Mouse (Mus musculus) cerebral cortex, adult 2 months (tissue): Measurements from ENCODE around the gene Krt14.

ENCODE experiments used
- WGBS: fragments of 180-500 bp; shearing (Covaris S2); methylation state at CpG from one replicate; pipeline ENCODE4 v1.1.7; 2018; 5-methylcytosine and 5-hydroxymethylcytosine counted together

The Krt14 gene

DNA sequence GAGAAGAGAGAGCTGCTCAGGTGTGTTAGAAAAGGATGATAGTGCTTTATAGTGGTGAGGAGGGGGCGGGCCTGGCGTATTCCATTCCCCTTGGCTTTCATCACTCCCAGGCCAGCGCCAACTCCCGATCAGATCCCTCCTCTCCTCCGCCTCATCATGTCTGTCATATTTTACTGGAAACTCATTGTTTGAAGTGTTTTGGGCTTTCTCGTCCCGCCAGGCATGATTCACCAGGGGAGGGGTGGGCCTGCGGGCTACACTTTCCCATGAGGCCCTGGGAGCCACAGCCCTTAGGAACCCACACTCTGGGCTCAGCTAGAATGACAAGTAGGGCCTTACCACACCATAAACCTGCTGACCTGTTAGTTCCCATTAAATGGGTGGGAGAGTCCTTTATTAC, at the start of gene Krt14:
Krt14 (minus strand) TSS at position 51 of the 400 bp plus-strand sequence.
- 81% methylated on average over 8 of the region's 8 CpGs for WGBS

DNA sequence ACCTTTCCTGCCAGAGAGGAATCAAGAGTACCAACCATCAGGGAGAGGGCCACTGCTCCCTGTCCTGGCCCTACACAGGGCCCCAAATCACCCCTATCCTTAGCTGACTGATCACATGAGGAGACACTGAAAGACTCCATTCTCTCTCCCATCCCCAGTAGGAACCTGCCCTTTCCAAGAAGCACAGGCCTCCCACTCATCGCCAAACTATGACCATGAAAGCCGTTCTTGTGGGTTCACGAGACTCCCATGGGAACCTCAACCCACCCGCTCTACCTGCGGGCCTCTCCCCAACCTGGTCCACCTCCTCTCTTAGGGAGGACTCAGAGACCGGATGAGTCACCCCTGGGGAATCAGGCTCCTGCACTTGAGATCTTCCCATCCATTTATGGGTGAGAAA, 48.2 kb upstream of the Krt14 start:
- WGBS = 91% methylated on average over 6 of the region's 6 CpGs

DNA sequence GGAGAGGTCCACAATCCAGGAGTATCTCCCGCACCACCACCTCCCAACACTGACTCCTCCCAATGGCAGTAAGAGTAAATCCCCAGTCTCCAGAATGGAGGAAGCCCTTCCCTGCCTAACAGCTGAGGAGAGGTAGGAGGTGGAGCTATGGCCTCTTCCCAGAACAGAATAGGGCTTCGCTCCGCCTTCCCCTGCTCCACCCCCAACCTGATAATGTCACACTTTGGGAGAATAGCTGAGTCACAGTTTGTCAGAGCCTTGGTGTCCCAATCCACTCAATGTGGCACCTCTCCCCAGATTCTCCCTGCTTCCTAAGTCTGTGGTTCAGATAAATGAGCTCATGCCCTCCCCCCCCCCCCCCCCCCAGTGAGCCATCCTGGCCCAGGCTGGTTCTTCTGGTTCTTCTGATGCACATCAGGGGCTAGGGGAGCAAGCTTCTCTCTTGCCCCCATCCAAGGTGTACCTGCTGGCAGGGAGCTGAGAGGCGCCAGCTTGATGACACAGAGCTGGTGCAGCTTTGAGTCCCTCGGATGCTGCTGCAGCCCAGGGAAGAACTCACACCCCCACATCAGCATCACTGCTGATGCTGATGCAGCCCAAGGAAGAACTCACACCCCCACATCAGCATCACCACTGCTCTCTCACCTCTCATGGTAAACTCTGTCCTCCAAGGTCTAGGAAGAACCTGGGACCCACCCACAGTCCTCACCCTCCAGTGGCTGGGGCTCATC, 47.2 kb upstream of the Krt14 start:
- WGBS = 55% methylated on average over 5 of the region's 5 CpGs

DNA sequence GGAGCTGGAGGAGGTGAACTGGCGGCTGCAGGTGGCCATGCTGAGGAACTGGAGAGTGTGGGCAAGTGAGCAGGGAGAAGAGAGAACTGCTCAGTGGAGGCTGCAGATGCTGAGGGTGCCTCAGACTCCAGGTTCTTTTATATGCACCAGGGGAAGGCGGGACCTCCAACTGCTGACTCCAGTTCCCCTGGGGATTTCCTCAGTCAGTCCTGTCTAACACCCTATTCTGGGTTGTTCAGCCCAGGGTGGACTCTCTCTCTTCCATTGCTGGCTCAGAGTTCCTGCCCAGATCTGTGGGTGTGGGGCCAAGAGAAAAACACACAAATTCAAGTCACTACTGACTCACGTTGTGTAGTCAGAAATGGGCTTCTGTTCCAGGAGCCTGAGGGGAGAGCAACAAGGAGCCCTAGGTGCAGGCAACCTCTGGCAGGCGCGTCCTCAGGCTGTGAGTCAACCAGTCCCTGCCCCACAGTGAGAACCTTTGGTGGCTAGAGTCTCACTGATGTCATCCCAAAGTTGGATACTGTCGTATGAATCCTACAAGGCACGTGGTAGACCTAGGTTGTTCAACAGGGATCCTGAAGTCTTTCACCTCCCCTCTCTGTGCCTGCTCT, 41.6 kb upstream of the Krt14 start, which contains the start of gene Krt16:
Krt16 (minus strand) TSS at position 51 of the 614 bp plus-strand sequence.
- 82% methylated on average over 7 of the region's 7 CpGs for WGBS

DNA sequence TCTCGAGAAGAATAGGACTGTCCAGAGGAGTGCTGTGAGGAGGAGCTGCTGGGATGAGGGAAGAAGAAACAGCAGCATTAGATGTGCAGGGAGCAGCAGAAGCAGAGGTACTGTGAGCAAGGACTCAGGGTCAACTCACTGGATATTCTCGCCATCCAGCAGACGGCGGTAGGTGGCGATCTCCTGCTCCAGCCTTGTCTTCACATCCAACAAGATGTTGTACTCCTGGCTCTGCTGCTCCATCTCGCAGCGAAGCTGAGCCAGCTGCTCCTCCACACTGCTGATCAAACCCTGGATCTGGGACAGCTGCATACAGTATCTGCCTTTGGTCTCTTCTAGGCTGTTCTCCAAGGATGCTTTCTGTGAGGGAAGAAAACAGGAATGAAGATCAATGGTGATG, 39.1 kb upstream of the Krt14 start:
- 60% methylated on average over 7 of the region's 7 CpGs for WGBS

DNA sequence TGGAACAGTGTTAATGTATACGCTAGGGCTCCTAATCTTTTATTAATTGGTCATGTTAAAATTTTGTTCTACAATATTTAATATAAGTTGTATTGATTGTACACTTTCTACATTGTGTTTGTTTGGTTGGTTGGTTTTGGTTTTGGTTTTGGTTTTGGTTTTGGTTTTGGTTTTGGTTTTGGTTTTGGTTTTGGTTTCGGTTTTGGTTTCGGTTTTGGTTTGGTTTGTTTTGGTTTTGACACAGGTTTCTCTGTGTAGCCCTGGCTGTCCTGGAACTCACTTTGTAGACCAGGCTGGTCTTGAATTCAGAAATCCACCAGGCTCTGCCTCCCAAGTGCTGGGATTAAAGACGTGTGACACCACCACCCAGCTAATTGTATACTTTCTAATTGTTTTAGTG, 32.9 kb upstream of the Krt14 start:
- WGBS = 90% methylated on average over 4 of the region's 4 CpGs

DNA sequence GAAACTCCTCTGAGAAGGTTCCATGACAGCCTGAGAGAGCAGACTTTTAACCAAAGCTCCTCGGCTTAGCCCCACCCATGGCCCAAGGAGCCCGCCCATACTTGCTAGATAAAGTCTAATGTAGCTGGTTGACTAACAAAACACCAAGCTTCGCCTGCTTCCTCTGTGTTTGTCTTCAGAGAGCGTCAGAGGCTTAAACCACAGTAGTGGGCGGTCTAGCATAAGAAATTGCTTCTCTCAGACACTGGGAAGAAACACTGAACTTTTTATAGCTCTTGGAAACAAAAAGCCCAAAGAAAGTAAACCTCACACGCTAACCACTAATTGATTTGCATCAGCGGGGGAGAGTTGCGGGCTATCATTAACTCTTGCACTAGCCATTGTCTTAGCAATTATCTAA, 14.4 kb upstream of the Krt14 start:
- WGBS = 33% methylated on average over 8 of the region's 8 CpGs

DNA sequence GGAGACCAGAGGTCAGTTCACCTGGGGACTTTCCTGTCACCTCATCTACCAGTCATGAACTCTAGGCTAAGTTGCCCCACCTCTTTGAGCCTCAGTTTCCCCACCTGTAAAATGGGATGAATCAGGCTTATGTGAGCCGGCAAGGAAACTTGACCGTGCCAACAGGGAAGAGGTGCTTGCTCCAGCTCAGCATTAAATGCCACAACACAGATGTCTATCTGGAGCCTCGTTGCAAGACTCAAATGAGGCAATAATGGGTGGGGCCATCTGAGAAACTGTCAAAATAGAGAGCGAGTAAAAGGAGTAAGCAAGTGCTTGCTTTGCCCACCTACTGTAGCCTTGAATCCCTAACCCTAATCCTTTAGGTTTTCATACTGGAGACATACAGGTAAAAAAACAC, 12.0 kb upstream of the Krt14 start:
- WGBS = 81% methylated on average over 4 of the region's 4 CpGs

DNA sequence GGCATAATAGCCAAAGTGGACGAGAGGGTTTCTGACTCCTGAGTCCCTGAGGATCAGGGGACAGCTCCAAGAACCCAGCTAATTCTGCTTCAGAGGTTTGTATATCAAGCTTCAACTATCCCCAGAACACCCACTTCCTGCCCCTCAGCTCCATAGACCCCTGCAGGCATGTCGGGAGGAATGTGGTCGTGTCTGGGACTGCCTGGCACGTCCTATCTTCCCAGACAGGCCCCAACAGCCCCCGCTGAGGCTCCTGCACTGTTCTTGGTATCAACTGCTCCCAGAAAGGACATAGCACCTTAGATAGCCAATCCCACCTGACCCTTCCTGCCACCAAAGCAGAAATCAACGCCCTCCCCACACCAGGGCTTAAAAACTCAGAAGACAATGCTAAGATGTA, 1.2 kb upstream of the Krt14 start:
- 77% methylated on average over 6 of the region's 6 CpGs for WGBS

DNA sequence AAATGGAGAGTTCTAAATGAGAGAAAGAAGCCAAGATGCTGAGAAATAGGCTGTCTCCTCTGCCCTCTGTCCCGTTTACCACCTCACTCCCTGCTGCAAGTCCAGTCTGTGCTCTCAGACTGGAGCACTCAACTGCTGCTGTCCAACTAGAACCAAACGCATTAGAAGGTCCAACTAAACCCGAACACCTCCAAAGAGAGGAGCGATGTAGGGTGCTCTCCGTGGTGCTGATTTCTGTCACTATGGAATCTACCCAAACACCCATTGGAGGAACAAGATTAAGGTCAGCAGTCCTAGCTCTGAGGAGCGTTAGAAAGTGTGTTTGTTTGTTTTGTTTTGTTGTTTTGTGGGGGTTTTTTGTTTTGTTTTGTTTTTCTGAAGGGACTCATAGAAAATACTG, 3.9 kb downstream of the Krt14 start:
- 56% methylated on average over 6 of the region's 6 CpGs for WGBS

DNA sequence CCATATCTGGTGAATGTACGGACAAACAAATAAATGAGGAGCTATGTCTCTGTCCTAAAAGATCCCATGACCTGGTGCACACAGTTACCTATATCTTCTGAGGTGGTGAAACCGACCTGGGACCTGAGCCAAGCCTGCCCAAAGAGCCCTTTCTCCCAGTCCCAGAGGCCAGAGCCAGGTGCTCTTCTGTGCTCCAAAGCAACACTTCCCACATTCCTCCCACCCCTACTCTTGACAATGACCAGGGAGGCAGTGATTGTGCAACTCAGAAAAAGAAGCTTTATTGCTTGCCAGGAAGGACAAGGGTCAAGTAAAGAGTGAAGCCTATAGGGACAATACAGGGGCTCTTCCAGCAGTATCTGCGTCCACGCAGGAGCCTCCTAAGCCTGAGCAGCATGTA, 4.4 kb downstream of the Krt14 start:
- WGBS = 84% methylated on average over 4 of the region's 4 CpGs

DNA sequence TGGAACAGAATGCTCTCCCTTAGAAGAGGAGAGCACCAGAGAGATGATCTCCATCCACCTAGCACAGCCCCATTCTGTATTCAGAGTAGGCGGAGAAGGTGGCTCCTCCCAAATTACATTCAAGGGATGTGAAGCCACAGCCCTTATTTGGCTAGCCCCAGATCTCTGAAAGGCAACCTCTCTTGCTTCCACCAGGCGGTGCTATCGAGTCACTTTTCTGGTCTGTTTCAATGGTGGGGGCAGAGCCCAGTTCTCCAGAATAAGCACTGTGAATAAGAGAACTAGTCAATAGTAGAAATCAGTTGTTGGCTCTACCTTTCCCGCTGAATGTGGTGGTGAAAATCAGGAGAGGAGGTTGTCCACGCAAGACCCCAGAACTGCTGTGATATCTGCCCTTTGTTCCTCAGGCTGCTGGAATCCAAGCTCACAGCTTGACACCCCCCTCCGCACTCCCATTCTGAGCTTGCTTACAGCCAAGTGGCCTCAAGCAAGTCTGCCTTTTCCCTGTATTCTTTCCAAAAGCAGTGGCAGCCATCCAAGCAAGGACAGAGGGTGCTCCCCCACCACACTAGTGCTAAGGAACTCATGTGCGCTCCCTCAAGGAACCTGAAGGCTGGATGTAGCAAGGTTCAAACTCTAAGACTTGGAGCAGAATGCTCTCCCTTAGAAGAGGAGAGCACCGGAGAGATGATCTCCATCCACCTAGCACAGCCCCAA, 7.1 kb downstream of the Krt14 start:
- WGBS = 53% methylated on average over 8 of the region's 8 CpGs

DNA sequence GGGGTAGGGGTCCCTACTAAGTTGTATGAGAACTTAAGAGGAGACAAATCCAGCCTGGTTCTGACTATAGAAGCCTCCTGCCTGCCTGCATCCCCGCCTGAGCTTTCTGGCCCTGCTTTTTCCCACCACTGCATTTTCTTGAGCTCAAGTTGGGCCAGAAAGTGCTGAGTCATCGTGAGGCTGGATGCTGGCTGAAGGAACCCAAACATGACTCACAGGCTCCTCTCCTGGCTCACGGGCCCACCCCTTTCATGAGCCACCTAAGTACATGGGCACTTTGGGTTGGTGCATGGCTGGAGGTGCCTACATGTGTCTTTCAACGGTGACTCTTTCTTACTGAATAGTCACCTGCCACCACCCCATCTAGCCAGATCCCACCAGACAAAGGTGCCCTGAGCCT, 8.7 kb downstream of the Krt14 start:
- WGBS = 47% methylated on average over 4 of the region's 4 CpGs

DNA sequence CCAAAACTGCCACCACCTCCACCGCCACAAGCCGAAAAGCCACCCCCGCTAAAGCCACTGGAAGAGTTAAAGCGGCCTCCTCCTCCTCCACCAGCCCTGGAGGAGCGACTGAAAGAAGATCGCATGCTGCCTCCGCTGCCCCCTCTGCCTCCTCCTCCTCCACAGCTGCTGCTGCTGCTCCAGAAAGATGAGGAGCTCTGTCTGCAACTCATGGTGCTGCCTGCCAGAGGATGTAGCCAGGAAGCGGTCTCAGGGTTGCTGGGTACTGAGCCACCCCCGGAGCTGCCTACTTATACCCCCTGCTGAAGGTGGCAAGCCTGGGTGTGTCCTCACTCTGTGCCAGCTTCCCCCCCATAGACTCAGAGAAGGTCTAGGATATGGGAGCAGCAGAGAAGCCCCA, 14.4 kb downstream of the Krt14 start, which contains the start of gene Krt9:
Krt9 (minus strand) TSS at position 255 of the 400 bp plus-strand sequence.
- 37% methylated on average over 9 of the region's 9 CpGs for WGBS

DNA sequence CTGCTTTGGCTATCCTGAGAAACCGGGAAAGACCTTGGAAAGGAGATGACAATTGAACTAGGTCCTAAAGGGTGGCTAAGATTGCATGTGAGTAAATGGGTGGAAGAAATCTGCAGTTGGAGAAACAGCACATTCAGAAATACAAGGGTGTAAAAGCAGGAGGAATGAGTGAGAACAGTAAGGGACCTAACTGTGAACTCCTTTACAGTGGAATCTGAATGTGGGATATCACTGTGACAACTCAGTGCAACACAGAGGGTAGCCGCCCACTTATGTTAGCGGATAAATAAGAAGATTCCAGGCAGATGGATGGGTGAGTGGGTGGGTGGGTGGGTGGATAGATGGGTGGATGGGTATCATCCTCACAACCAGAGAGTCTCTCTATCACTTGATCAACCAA, 15.5 kb downstream of the Krt14 start:
- WGBS = 68% methylated on average over 3 of the region's 3 CpGs

DNA sequence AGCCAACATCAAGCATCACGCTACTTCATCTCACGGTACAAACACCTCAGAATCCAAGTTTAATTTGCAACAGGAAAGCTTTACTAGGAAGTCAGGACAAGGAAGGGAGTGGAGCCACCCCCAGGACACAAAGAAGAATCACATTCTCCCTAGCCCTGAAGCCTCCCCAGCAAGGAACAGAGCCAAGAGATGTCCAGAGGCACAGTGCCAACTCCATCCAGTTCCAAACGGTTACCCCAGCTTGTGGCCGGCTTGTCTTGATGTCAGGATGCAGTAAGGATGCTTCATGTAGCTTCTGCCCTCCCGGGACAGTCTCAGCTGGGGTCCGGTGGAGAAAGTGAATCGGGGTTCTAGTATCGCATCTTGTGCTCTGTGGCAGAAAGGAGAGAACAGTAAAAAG, 20.6 kb downstream of the Krt14 start:
- 78% methylated on average over 8 of the region's 8 CpGs for WGBS

DNA sequence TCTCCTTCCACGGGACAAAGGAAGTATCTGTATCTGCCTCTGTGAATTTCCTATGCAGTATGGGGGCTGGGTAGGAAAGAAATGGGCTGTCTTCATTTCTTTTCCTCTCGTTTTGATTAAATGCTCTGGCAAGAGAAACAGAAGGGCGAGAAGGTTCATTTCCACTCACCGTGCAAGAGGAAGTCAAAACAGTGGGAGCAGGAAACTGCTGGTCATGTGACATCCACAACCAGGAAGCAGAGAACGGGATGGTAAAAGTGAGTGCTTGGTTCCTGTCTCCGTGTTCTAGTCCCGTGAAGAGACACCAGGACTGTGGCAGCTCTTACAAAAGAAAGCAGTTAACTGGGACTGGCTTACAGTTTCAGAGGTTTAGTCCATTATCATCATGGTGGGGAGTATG, 25.6 kb downstream of the Krt14 start:
- WGBS = 67% methylated on average over 7 of the region's 7 CpGs

DNA sequence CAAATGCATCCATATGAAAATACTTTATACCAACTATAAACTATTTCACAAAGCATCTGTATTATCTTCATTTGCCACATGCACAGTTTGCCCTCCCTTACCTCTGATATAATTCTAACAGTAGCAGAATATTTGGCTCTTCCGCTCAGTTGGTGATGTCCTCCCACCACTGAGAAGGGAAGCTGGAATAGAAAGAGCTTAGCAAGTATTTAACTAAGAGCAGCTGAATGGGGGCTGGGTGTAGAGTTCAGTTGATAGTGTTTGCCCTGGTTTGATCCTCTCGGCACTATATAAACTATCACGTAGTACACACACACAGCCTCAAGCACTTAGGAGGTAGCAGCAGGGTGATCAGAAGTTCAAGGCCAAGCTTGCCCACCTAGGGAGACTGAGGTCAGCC, 28.1 kb downstream of the Krt14 start:
- WGBS = 40% methylated on average over 3 of the region's 3 CpGs

DNA sequence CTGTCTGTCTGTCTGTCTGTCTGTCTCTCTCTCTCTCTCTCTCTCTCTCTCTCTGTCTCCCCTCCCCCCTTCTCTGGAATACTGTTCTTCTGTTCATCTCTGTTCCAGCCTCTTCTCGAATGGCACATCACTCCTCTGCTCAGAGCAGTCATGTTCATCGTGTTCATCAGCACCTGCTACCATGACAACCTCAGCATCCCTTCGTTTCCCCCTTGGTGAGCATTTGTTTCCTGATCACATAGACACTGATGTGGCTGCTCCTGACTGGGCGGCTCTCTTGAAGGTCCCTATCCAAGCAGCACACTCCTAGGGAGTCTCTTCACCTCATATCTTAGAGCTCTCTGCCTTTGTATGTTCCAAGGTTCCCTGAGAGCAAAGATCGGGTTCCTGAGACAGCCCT, 29.0 kb downstream of the Krt14 start:
- 45% methylated on average over 5 of the region's 5 CpGs for WGBS

DNA sequence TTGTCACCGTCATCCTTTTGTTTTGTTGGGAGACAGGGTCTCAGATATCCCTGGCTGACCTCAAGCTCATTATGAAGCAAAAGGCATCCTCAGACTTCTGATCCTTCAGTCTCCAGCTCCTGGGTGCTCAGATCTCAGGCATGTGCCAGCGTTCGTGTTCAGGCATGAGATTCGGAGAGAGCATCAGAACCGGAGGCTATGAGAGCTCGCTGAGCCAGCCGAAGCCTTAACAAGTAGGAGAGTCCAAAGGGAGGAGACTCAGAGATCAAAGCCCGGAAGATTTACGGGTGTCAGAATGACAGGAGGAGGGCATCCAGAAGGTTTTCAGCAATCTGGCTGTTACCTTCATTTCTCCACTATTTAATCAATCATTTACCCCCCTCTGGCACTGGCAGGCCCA, 30.6 kb downstream of the Krt14 start:
- WGBS = 90% methylated on average over 9 of the region's 9 CpGs

DNA sequence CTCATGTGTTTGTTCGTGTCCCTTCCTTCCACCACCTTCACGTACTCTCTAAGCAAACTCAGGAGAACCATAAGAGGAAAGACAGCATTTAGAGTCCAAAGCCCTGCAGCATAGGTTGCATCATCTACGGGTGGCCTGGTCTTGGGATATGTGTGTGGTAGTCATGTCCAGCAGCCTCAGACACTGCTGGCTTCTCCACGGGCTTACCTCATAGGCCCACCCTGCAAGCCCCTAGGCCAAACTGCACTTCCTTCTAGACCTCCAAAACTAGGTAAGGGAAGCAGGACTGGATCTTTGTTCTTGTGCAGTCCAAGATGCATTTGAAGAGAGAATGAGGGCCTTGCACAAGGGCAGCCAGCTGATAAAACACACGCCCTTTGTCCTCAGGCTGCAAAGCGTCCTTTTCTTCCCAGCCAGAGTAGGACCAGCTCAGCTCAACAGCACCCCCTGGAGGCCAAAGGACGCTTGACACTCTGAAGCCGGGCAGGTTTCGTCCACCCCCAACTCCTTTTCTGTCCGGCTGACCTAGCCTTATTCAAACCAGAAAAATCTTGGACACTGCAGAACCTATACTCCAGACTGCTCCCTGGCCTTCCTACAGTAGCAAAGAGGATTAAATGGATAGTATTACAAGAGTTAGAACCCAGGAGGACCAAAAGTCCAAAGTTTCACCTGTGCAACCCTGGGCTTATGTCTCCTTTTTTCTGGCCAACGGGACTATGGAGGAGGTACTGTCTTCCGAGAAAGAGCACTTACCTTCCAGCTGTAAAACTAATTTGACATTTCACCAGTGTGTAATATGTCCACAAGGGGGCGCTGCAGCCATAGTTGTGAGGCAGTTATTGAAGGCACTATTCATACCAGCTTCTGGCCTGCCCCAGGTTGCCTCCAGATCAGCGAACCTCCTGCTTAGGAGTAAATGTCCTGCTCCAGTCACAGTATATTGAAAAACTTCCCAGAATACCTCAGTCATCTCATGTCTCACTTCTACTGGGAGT, 38.3 kb downstream of the Krt14 start:
- WGBS = 28% methylated on average over 14 of the region's 14 CpGs

DNA sequence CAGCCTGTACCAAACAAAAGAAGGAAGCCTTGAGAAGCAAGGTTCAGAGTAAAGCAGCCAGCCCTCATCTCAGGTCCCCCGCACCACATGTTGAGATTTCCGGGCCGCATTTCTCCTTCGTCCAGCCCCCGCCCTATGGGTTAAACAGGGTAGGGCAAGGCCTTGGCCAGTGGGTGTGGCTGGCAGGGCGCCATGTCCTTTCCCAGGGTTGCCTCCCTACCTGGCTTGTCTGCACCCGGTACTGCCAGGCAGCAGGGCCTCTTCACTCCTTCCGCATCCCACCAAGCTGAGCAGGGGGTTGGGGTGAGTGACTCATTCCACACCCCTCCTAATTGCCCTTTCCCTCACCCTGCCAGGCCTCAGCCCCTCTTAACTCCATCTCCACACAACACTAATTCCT, 39.3 kb downstream of the Krt14 start:
- WGBS = 85% methylated on average over 8 of the region's 8 CpGs
